Mouse (Mus musculus) intestine, embryonic 14.5 days (tissue): ENCODE results near the gene Spdef. TPM values are rescaled to one million over a fixed set of nuclear protein-coding genes. Genes with fewer than 3 reads are reported as not detected.

Source experiments
- ATAC-seq: fragments of 200-750 bp; cut with Nextera tagmentation; replicated peaks from 2 replicates; pipeline ENCODE4 v1.8.0; 2017; ENCODE audit warnings: low read depth, moderate number of reproducible peaks, moderate TSS enrichment, moderate library complexity; ENCODE audit not compliant: low FRiP score, low TSS enrichment
- DNase-seq: peaks from one replicate; pipeline ENCODE4 v3.0.0-alpha.2; 2018; ENCODE audit warnings: low spot score
- H3K27ac ChIP-seq: fragments of 300-500 bp; sonication (generic); 2 replicates; pipeline ENCODE4 v1.5.1; 2014; ENCODE audit warnings: low read depth, mild to moderate bottlenecking, control low read depth
- H3K27me3 ChIP-seq: fragments of 300-500 bp; sonication (generic); replicated peaks from 2 replicates; pipeline ENCODE4 v1.6.1; 2014; ENCODE audit warnings: low read length, control low read depth; ENCODE audit not compliant: control insufficient read depth, insufficient read depth
- H3K36me3 ChIP-seq: fragments of 300-500 bp; sonication (generic); 2 replicates; pipeline ENCODE4 v1.6.1; 2014; ENCODE audit warnings: low read length, control low read depth; ENCODE audit not compliant: control insufficient read depth, insufficient read depth
- H3K4me1 ChIP-seq: fragments of 300-500 bp; sonication (generic); replicated peaks from 2 replicates; pipeline ENCODE4 v1.6.1; 2014; ENCODE audit warnings: low read length, control low read depth, mixed read lengths; ENCODE audit not compliant: control insufficient read depth, insufficient read depth
- H3K4me2 ChIP-seq: fragments of 300-500 bp; sonication (generic); 2 replicates; pipeline ENCODE4 v1.6.1; 2014; ENCODE audit warnings: low read length
- H3K4me3 ChIP-seq: fragments of 300-500 bp; sonication (generic); 2 replicates; pipeline ENCODE4 v1.5.1; 2014; ENCODE audit warnings: low read depth, low read length, control low read depth, mixed read lengths
- H3K9ac ChIP-seq: fragments of 300-500 bp; sonication (generic); 2 replicates; pipeline ENCODE4 v1.6.1; 2014; ENCODE audit warnings: mild to moderate bottlenecking, low read length
- H3K9me3 ChIP-seq: fragments of 300-500 bp; sonication (generic); 2 replicates; pipeline ENCODE4 v1.6.1; 2016; ENCODE audit warnings: low read length, control low read depth; ENCODE audit not compliant: control insufficient read depth
- WGBS: fragments of 180-500 bp; shearing (Covaris S2); extraction: QIAGEN DNeasy Blood & Tissue Kit; methylation state at CpG from one replicate; pipeline ENCODE4 v1.1.7; 2014; 5-methylcytosine and 5-hydroxymethylcytosine counted together
- polyA plus RNA-seq: library from polyadenylated mRNA; unstranded; fragments of >200 nt; fragmentation: Nextera tagmentation; extraction: Ambion mirVana; gene quantifications from 2 replicates; pipeline ENCODE4 v1.2.1, GENCODE M21; 2014

Gene Spdef
- polyA plus RNA-seq, 1 experiment from 2014 or later, result 12.0 TPM

DNA sequence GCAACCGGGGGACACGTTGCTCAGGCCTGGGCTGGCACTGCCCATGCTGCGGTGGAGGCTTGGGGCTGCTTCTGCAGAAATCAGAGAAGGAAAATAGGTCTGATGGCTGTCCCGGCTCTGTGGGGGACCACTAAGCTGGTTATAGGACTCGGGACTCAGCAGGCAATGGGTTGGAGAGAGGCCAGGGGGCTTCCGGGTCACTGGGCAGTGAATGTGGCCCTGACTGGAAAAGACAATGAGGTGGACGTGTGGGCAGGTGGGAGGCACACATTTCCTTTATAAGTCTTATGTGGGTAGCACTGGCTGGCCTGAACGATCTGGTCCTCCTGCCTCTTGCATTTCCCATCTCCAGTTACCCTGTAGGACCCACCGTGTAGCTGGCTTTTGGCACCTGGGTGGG lies 8.4 kb downstream of the Spdef start:
- no peak for ATAC-seq
- H3K4me1 ChIP-seq, result peaks cover 11% of the 10 kb centered on the region
- no peak for DNase-seq
- H3K27ac ChIP-seq, result no peak overlapping the region
- H3K4me2 ChIP-seq, result no peak overlapping the region
- H3K9ac ChIP-seq, result no peak overlapping the region
- no peaks in the 10 kb centered on the region for H3K27me3 ChIP-seq
- no peaks in the 10 kb centered on the region for H3K9me3 ChIP-seq
- WGBS, result 72% methylated on average over 9 of the region's 9 CpGs
- no peaks in the 10 kb centered on the region for H3K36me3 ChIP-seq
- H3K4me3 ChIP-seq, result no peak overlapping the region

GRCm38 (mm10) chr17:27719663-27720062 lies 9.1 kb downstream of the Spdef start:
- DNase-seq, result no peak
- H3K4me1 ChIP-seq, result peaks cover 7% of the 10 kb centered on the region; the same call in 1 of the 2 replicates
- 0 out of 2 replicates have a peak, but pooled peaks have one; percentile 32 for ATAC-seq
- no peaks in the 10 kb centered on the region for H3K36me3 ChIP-seq
- no peak overlapping the region for H3K9ac ChIP-seq
- no peak overlapping the region for H3K4me3 ChIP-seq
- no peak overlapping the region for H3K27ac ChIP-seq
- WGBS, result 62% methylated on average over 14 of the region's 14 CpGs
- H3K27me3 ChIP-seq, result no peaks in the 10 kb centered on the region
- H3K9me3 ChIP-seq, result no peaks in the 10 kb centered on the region
- no peak overlapping the region for H3K4me2 ChIP-seq

GRCm38 (mm10) chr17:27718250-27718649 lies 10.5 kb downstream of the Spdef start:
- H3K27me3 ChIP-seq, result no peaks in the 10 kb centered on the region
- no peak overlapping the region for H3K9ac ChIP-seq
- no peak overlapping the region for H3K4me2 ChIP-seq
- DNase-seq (no peak), ATAC-seq (no peak)
- WGBS, result 58% methylated on average over 5 of the region's 5 CpGs
- peaks cover 7% of the 10 kb centered on the region; the same call in 1 of the 2 replicates for H3K4me1 ChIP-seq
- H3K9me3 ChIP-seq, result no peaks in the 10 kb centered on the region
- H3K36me3 ChIP-seq, result no peaks in the 10 kb centered on the region
- no peak overlapping the region for H3K4me3 ChIP-seq
- no peak overlapping the region for H3K27ac ChIP-seq

DNA sequence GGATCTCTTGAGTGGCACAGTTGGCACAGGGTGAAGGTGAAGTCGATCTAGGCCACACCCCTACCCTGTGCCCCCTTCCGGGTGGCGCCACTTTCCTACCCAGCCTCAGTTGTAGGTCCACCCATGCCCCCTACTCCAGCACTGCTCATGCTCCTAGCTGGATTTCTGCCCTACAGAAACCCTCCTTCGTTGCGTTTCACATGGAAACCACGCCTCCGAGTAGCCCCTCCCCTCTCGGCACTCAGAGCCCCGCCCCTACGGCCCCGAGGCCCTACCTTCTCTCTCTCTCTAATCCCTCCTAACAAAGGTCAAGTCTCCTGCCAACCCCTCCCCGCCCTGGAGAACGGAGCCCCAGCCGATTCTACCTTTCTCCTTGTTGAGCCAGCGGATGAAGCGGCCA lies 12.0 kb downstream of the Spdef start:
- WGBS, result 5% methylated on average over 16 of the region's 16 CpGs
- Histone ChIP-seq H3K27me3 (no peaks in the 10 kb centered on the region), H3K27ac (no peak overlapping the region), H3K9ac (no peak overlapping the region), H3K4me1 (peaks cover 7% of the 10 kb centered on the region; the same call in 1 of the 2 replicates), H3K4me3 (peak overlapping the region; percentile 19), H3K9me3 (no peaks in the 10 kb centered on the region), H3K36me3 (no peaks in the 10 kb centered on the region), H3K4me2 (peak overlapping the region; percentile 47)
- ATAC-seq, result peak; percentile 53; the same call in 1 of the 2 replicates
- peak; percentile 83 for DNase-seq

DNA sequence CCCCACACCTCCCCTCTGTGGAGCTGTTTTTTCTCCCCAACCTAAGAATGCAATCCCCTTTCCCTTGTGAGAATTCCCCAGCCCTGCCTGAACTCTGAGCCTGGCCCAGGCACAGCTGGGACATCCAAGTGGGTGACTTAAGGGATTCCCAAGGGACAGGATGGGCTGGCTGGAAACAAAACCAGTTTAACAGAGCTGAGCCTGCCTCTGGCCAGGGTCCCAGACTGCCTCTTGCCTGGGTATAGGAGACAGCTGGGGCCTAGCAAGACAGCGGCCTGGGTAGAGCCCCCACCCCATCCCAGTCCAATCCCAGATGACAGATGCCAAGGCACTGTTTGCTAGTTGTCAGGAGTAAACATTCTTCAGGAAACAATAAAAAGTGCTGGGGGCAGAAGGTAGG lies 15.9 kb downstream of the Spdef start:
- H3K4me2 ChIP-seq, result no peak overlapping the region
- no peak overlapping the region for H3K4me3 ChIP-seq
- H3K27ac ChIP-seq, result no peak overlapping the region
- no peaks in the 10 kb centered on the region for H3K36me3 ChIP-seq
- ATAC-seq, result no peak
- no peaks in the 10 kb centered on the region for H3K9me3 ChIP-seq
- 71% methylated on average over 1 of the region's 1 CpGs for WGBS
- H3K9ac ChIP-seq, result no peak overlapping the region
- H3K4me1 ChIP-seq, result peaks cover 14% of the 10 kb centered on the region; the same call in 1 of the 2 replicates
- no peaks in the 10 kb centered on the region for H3K27me3 ChIP-seq
- DNase-seq, result no peak

DNA sequence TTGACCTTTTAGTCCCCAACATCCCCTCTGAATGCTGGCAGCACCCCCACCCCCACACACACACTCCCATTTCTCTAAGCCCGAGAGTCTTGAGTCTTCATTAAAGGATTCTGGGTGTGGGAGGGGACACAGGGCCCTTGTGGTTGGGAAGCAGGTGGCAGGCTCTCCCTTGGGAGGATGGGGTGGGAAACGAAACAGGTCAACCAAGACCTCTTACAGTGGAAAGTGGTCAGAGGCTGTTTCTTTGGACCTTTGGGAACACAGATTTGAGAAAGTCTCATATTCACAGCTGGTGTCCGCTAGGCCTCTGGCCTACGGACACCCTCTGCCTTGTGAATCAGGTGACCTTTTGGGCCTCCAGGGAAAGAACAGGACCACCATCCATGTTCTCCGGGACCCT lies 19.1 kb downstream of the Spdef start:
- Histone ChIP-seq H3K4me2 (no peak overlapping the region), H3K9ac (no peak overlapping the region), H3K27ac (no peak overlapping the region), H3K4me3 (no peak overlapping the region), H3K4me1 (peaks cover 7% of the 10 kb centered on the region; the same call in 1 of the 2 replicates), H3K36me3 (no peaks in the 10 kb centered on the region), H3K9me3 (no peaks in the 10 kb centered on the region), H3K27me3 (no peaks in the 10 kb centered on the region)
- no peak for DNase-seq
- ATAC-seq, result no peak
- WGBS, result 75% methylated on average over 5 of the region's 5 CpGs

- no peaks in the 10 kb centered on the region for H3K36me3 ChIP-seq
- ATAC-seq, result peak; percentile 88
- H3K4me3 ChIP-seq, result peak overlapping the region; percentile 24
Measured at GRCm38 (mm10) chr17:27707954-27708661, 20.6 kb downstream of the Spdef start.

GRCm38 (mm10) chr17:27705661-27706060 lies 23.1 kb downstream of the Spdef start:
- WGBS, result 35% methylated on average over 10 of the region's 10 CpGs
- H3K4me2 ChIP-seq, result no peak overlapping the region
- DNase-seq (no peak), ATAC-seq (no peak)
- H3K9me3 ChIP-seq, result no peaks in the 10 kb centered on the region
- peaks cover 10% of the 10 kb centered on the region for H3K4me1 ChIP-seq
- no peak overlapping the region for H3K9ac ChIP-seq
- H3K27ac ChIP-seq, result no peak overlapping the region
- H3K27me3 ChIP-seq, result no peaks in the 10 kb centered on the region
- no peaks in the 10 kb centered on the region for H3K36me3 ChIP-seq
- no peak overlapping the region for H3K4me3 ChIP-seq

More at GRCm38 (mm10) chr17:27707954-27708661, 20.6 kb downstream of the Spdef start:
- H3K9ac ChIP-seq, result 0 out of 2 replicates have a peak overlapping the region, but pooled peaks have one; percentile 20
- H3K4me2 ChIP-seq, result peak overlapping the region; percentile 57
- H3K27ac ChIP-seq, result no peak overlapping the region
- peak; percentile 95 for DNase-seq
- no peaks in the 10 kb centered on the region for H3K27me3 ChIP-seq
- H3K4me1 ChIP-seq, result peaks cover 7% of the 10 kb centered on the region; the same call in 1 of the 2 replicates
- WGBS, result 2% methylated on average over 25 of the region's 25 CpGs
- H3K9me3 ChIP-seq, result no peaks in the 10 kb centered on the region
